Mouse (Mus musculus) kidney, adult 2 months (tissue): ENCODE measurements around the gene Cd19. TPM values are rescaled to one million over a fixed set of nuclear protein-coding genes. Genes with fewer than 3 reads are reported as not detected.

Experiments
- DNase-seq: peaks from one replicate; pipeline ENCODE4 v3.0.0; 2021
- H3K27ac ChIP-seq: fragments of 200-500 bp; 2 replicates; pipeline ENCODE4 v1.5.1; 2012; ENCODE audit warnings: low read depth, low read length, control low read depth, inconsistent platforms; ENCODE audit not compliant: insufficient read depth
- H3K27me3 ChIP-seq: fragments of 200-500 bp; replicated peaks from 2 replicates; pipeline ENCODE4 v1.6.1; 2012; ENCODE audit warnings: mild to moderate bottlenecking, moderate library complexity, low read length, inconsistent platforms; ENCODE audit not compliant: control insufficient read depth, insufficient read depth
- H3K36me3 ChIP-seq: fragments of 200-500 bp; 2 replicates; pipeline ENCODE4 v1.6.1; 2012; ENCODE audit warnings: mild to moderate bottlenecking, moderate library complexity, low read length, inconsistent platforms; ENCODE audit not compliant: control insufficient read depth, insufficient read depth
- H3K4me1 ChIP-seq: fragments of 200-500 bp; 2 replicates; pipeline ENCODE4 v1.6.1; 2011; ENCODE audit warnings: low read length; ENCODE audit not compliant: control insufficient read depth, insufficient read depth
- H3K4me3 ChIP-seq: fragments of 200-500 bp; 2 replicates; pipeline ENCODE4 v1.5.1; 2011; ENCODE audit warnings: mild to moderate bottlenecking, low read depth, low read length, control low read depth; ENCODE audit not compliant: insufficient read depth
- CTCF ChIP-seq: fragments of 200-500 bp; conservative IDR thresholded peaks from 2 replicates; pipeline ENCODE4 v1.5.1; 2011; ENCODE audit warnings: low read depth, mild to moderate bottlenecking, control low read depth, low read length, moderate library complexity, mixed read lengths; ENCODE audit not compliant: insufficient read depth, insufficient read length
- POLR2A ChIP-seq: fragments of 200-500 bp; IDR thresholded peaks from one replicate; pipeline ENCODE4 v1.6.1; 2011; ENCODE audit warnings: low read depth, low read length, control low read depth
- WGBS: fragments of 180-500 bp; shearing (Covaris S2); methylation state at CpG from one replicate; pipeline ENCODE4 v1.1.7; 2018; 5-methylcytosine and 5-hydroxymethylcytosine counted together
- polyA plus RNA-seq: library from polyadenylated mRNA; depleted of rRNA; stranded (reverse); fragments of >200 nt; gene quantifications from 2 replicates; pipeline ENCODE4 v1.2.3, GENCODE M21; 2012

Gene Cd19
- polyA plus RNA-seq, 1 experiment, result 8.4 TPM

GRCm38 (mm10) chr7:126434726-126435125 is 20.0 kb upstream of the Cd19 start:
- Histone ChIP-seq H3K27ac (peak overlapping the region; percentile 64; the same call in 1 of the 2 replicates), H3K27me3 (no peaks in the 10 kb centered on the region), H3K4me1 (no peaks in the 10 kb centered on the region; the same call in 1 of the 2 replicates), H3K4me3 (no peak overlapping the region), H3K36me3 (no peaks in the 10 kb centered on the region)
- TF ChIP-seq CTCF, result no peak
- TF ChIP-seq POLR2A, result no peak
- DNase-seq, result peak; percentile 11
- WGBS, result 70% methylated on average over 7 of the region's 7 CpGs

GRCm38 (mm10) chr7:126430167-126430566 is 15.5 kb upstream of the Cd19 start:
- no peak overlapping the region for H3K4me3 ChIP-seq
- no peak overlapping the region for H3K27ac ChIP-seq
- H3K4me1 ChIP-seq, result no peaks in the 10 kb centered on the region; the same call in 1 of the 2 replicates
- no peak for DNase-seq
- H3K36me3 ChIP-seq, result no peaks in the 10 kb centered on the region
- no peaks in the 10 kb centered on the region for H3K27me3 ChIP-seq
- TF ChIP-seq CTCF (no peak), POLR2A (no peak)

GRCm38 (mm10) chr7:126429503-126429898 is 14.8 kb upstream of the Cd19 start:
- H3K4me3 ChIP-seq, result peak overlapping the region; percentile 81
- WGBS, result 30% methylated on average over 15 of the region's 15 CpGs
- DNase-seq, result no peak
- H3K36me3 ChIP-seq, result no peaks in the 10 kb centered on the region
- 0 out of 2 replicates have a peak overlapping the region, but pooled peaks have one; percentile 18 for H3K27ac ChIP-seq
- H3K4me1 ChIP-seq, result no peaks in the 10 kb centered on the region; the same call in 1 of the 2 replicates
- H3K27me3 ChIP-seq, result no peaks in the 10 kb centered on the region
- no peak for TF ChIP-seq CTCF
- TF ChIP-seq POLR2A, result no peak

GRCm38 (mm10) chr7:126428631-126429502 is 14.2 kb upstream of the Cd19 start, which contains the start of gene Rabep2:
Rabep2 (plus strand) TSS chr7:126428759.
- Histone ChIP-seq H3K4me1 (no peaks in the 10 kb centered on the region; the same call in 1 of the 2 replicates), H3K4me3 (peak within 1 kb of the TSS; percentile 81), H3K27ac (peak within 1 kb of the TSS; percentile 87), H3K36me3 (no peaks in the 10 kb centered on the region), H3K27me3 (no peaks in the 10 kb centered on the region)
- no peak for TF ChIP-seq POLR2A
- no peak for TF ChIP-seq CTCF
- peak; percentile 97 for DNase-seq
- under 1% methylated on average over 82 of the region's 82 CpGs for WGBS

- H3K27me3 ChIP-seq, result no peaks in the 10 kb centered on the region
- TF ChIP-seq POLR2A (no peak), CTCF (no peak)
- DNase-seq, result no peak
- 22% methylated on average over 4 of the region's 4 CpGs for WGBS
- peak overlapping the region; percentile 81; the same call in 1 of the 2 replicates for H3K4me3 ChIP-seq
- no peaks in the 10 kb centered on the region for H3K36me3 ChIP-seq
- peak overlapping the region; percentile 87 for H3K27ac ChIP-seq
- H3K4me1 ChIP-seq, result no peaks in the 10 kb centered on the region; the same call in 1 of the 2 replicates
Observed at GRCm38 (mm10) chr7:126428154-126428553, 13.5 kb upstream of the Cd19 start.

GRCm38 (mm10) chr7:126427323-126427860 is 12.7 kb upstream of the Cd19 start:
- H3K4me3 ChIP-seq, result no peak overlapping the region
- H3K27me3 ChIP-seq, result no peaks in the 10 kb centered on the region
- H3K27ac ChIP-seq, result no peak overlapping the region
- DNase-seq, result no peak
- no peak for TF ChIP-seq POLR2A
- TF ChIP-seq CTCF, result no peak
- no peaks in the 10 kb centered on the region for H3K36me3 ChIP-seq
- WGBS, result 64% methylated on average over 13 of the region's 13 CpGs
- H3K4me1 ChIP-seq, result no peaks in the 10 kb centered on the region; the same call in 1 of the 2 replicates

- WGBS, result 74% methylated on average over 6 of the region's 6 CpGs
- no peak overlapping the region for H3K27ac ChIP-seq
- no peak for DNase-seq
- H3K4me3 ChIP-seq, result no peak overlapping the region
- H3K36me3 ChIP-seq, result no peaks in the 10 kb centered on the region
- H3K27me3 ChIP-seq, result no peaks in the 10 kb centered on the region
- no peaks in the 10 kb centered on the region; the same call in 1 of the 2 replicates for H3K4me1 ChIP-seq
- TF ChIP-seq CTCF, result no peak
- no peak for TF ChIP-seq POLR2A
Observed at GRCm38 (mm10) chr7:126424161-126424560, 9.5 kb upstream of the Cd19 start.
